Mouse (Mus musculus) lung, embryonic 14.5 days (tissue): ENCODE results near the gene Slc25a35. TPM values are rescaled to one million over a fixed set of nuclear protein-coding genes. Genes with fewer than 3 reads are reported as not detected.
"Not testable (repeated sequence)": the region's sequence is repeated elsewhere in the genome, so short reads cannot be mapped to it uniquely, and the experiment has no call there.

Experiments used
- ATAC-seq: fragments of 200-750 bp; cut with Nextera tagmentation; 2 replicates; pipeline ENCODE4 v1.8.0; 2017; ENCODE audit warnings: mild to moderate bottlenecking, moderate TSS enrichment, moderate library complexity; ENCODE audit not compliant: insufficient read depth
- DNase-seq: peaks from one replicate; pipeline ENCODE4 v3.0.0-alpha.2; 2015
- H3K27ac ChIP-seq: fragments of 300-500 bp; sonication (generic); 2 replicates; pipeline ENCODE4 v1.5.1; 2014; ENCODE audit warnings: low read depth, mild to moderate bottlenecking, moderate library complexity
- H3K27me3 ChIP-seq: fragments of 300-500 bp; sonication (generic); 2 replicates; pipeline ENCODE4 v1.6.1; 2014; ENCODE audit warnings: low read length, control low read depth; ENCODE audit not compliant: insufficient read depth
- H3K36me3 ChIP-seq: fragments of 300-500 bp; sonication (generic); 2 replicates; pipeline ENCODE4 v1.6.1; 2014; ENCODE audit warnings: control low read depth; ENCODE audit not compliant: insufficient read depth
- H3K4me1 ChIP-seq: fragments of 300-500 bp; sonication (generic); 2 replicates; pipeline ENCODE4 v1.6.1; 2014; ENCODE audit warnings: antibody characterized with exemption, control low read depth; ENCODE audit not compliant: insufficient read depth
- H3K4me2 ChIP-seq: fragments of 300-500 bp; sonication (generic); 2 replicates; pipeline ENCODE4 v1.6.1; 2014; ENCODE audit warnings: mild to moderate bottlenecking
- H3K4me3 ChIP-seq: fragments of 300-500 bp; sonication (generic); 2 replicates; pipeline ENCODE4 v1.5.1; 2014; ENCODE audit warnings: low read depth, low read length
- H3K9ac ChIP-seq: fragments of 300-500 bp; sonication (generic); 2 replicates; pipeline ENCODE4 v1.6.1; 2014
- H3K9me3 ChIP-seq: fragments of 300-500 bp; sonication (generic); 2 replicates; pipeline ENCODE4 v1.6.1; 2016; ENCODE audit warnings: low read depth, low read length, control low read depth
- CTCF ChIP-seq: IDR thresholded peaks from 2 replicates; pipeline ENCODE4 v1.5.1; 2016; ENCODE audit warnings: antibody characterized with exemption, low read depth
- WGBS: fragments of 180-500 bp; shearing (Covaris S2); extraction: QIAGEN DNeasy Blood & Tissue Kit; methylation state at CpG from one replicate; pipeline ENCODE4 v1.1.7; 2014; 5-methylcytosine and 5-hydroxymethylcytosine counted together
- polyA plus RNA-seq: library from polyadenylated mRNA; unstranded; fragments of >200 nt; fragmentation: Nextera tagmentation; extraction: Ambion mirVana; gene quantifications from 2 replicates; pipeline ENCODE4 v1.2.1, GENCODE M21; 2014

Slc25a35 gene
- polyA plus RNA-seq, 1 experiment from 2014 or later, result 3.9 TPM

DNA sequence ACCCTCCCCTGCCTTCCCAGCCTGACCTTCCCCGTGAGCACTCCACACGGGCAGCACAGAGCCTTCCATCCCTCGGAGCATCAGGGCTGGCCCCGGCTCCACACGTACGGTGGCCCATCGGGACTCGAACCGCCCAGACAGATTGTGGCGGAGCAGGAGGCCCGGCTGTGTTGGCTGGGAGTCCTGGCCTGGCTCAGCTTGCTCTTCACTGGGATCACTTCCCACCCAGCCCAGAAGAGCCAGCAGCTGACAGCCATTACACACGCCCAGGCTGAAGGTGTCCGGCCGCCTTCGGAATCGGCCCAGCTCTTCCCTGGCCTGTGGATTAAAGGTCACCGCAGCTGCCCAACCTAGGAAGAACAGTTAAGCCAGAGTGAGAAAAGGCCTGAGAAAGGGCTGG lies 20.4 kb downstream of the Slc25a35 start:
- Histone ChIP-seq H3K27ac (no peak overlapping the region), H3K9me3 (no peaks in the 10 kb centered on the region), H3K9ac (no peak overlapping the region), H3K27me3 (no peaks in the 10 kb centered on the region), H3K36me3 (peaks cover 75% of the 10 kb centered on the region), H3K4me3 (no peak overlapping the region), H3K4me2 (no peak overlapping the region), H3K4me1 (no peaks in the 10 kb centered on the region)
- DNase-seq, result peak; percentile 20
- no peak for TF ChIP-seq CTCF
- 86% methylated on average over 17 of the region's 17 CpGs for WGBS
- no peak for ATAC-seq

- Histone ChIP-seq H3K27me3 (no peaks in the 10 kb centered on the region), H3K4me1 (no peaks in the 10 kb centered on the region), H3K27ac (no peak overlapping the region), H3K9me3 (no peaks in the 10 kb centered on the region), H3K4me3 (no peak overlapping the region), H3K4me2 (no peak overlapping the region), H3K9ac (no peak overlapping the region), H3K36me3 (peaks cover 97% of the 10 kb centered on the region)
- ATAC-seq (no peak), DNase-seq (no peak)
- no peak for TF ChIP-seq CTCF
- WGBS, result 88% methylated on average over 7 of the region's 7 CpGs
Measured at GRCm38 (mm10) chr11:68993122-68993521, 25.2 kb downstream of the Slc25a35 start.

GRCm38 (mm10) chr11:68994377-68994776 lies 26.4 kb downstream of the Slc25a35 start:
- H3K9ac ChIP-seq, result no peak overlapping the region
- H3K36me3 ChIP-seq, result peaks cover 98% of the 10 kb centered on the region
- no peaks in the 10 kb centered on the region for H3K9me3 ChIP-seq
- no peaks in the 10 kb centered on the region for H3K27me3 ChIP-seq
- 0 out of 2 replicates have a peak, but pooled peaks have one; percentile 18 for TF ChIP-seq CTCF
- ATAC-seq (no peak), DNase-seq (peak; percentile 19)
- no peak overlapping the region for H3K4me2 ChIP-seq
- 95% methylated on average over 3 of the region's 3 CpGs for WGBS
- H3K4me1 ChIP-seq, result no peaks in the 10 kb centered on the region
- H3K27ac ChIP-seq, result no peak overlapping the region
- H3K4me3 ChIP-seq, result no peak overlapping the region

DNA sequence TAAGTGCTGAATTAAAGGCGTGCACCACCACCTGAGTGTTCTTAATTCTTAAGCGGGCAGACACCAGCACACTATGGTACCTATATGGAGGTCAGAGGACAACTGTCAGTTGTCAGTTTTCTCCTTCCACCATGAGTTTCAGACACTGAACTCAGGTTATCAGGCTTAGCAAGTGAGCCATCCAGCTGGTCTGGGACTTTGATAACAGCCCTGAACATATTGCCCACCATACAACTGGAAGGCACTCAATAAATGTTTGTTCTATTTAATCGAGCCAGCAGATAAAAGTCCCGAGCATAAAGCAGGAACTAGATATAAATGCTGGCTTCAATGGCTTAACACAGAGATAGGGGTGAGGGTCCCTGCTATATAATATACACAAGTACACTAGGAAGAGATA lies 29.1 kb downstream of the Slc25a35 start:
- WGBS, result 80% methylated on average over 4 of the region's 4 CpGs
- Histone ChIP-seq H3K9me3 (no peaks in the 10 kb centered on the region), H3K4me2 (no peak overlapping the region), H3K9ac (no peak overlapping the region), H3K4me3 (no peak overlapping the region), H3K36me3 (peaks cover 98% of the 10 kb centered on the region), H3K27ac (no peak overlapping the region), H3K4me1 (no peaks in the 10 kb centered on the region), H3K27me3 (no peaks in the 10 kb centered on the region)
- ATAC-seq (no peak), DNase-seq (no peak)
- TF ChIP-seq CTCF, result no peak

GRCm38 (mm10) chr11:69002782-69003181 lies 34.9 kb downstream of the Slc25a35 start:
- DNase-seq, H3K9me3 ChIP-seq, H3K4me2 ChIP-seq, H3K27me3 ChIP-seq, ATAC-seq, H3K4me3 ChIP-seq, H3K27ac ChIP-seq, H3K4me1 ChIP-seq, H3K9ac ChIP-seq: not testable (repeated sequence)
- WGBS, result 91% methylated on average over 4 of the region's 4 CpGs
- H3K36me3 ChIP-seq, result peaks cover 56% of the 10 kb centered on the region

GRCm38 (mm10) chr11:69003592-69003991 lies 35.7 kb downstream of the Slc25a35 start:
- H3K9me3 ChIP-seq, result no peaks in the 10 kb centered on the region
- H3K9ac ChIP-seq, result no peak overlapping the region
- DNase-seq, result peak; percentile 48
- no peak overlapping the region for H3K27ac ChIP-seq
- 0 out of 2 replicates have a peak, but pooled peaks have one; percentile 29 for TF ChIP-seq CTCF
- no peak for ATAC-seq
- peaks cover 48% of the 10 kb centered on the region for H3K36me3 ChIP-seq
- H3K4me3 ChIP-seq, result no peak overlapping the region
- no peak overlapping the region for H3K4me2 ChIP-seq
- H3K4me1 ChIP-seq, result no peaks in the 10 kb centered on the region
- 55% methylated on average over 4 of the region's 4 CpGs for WGBS
- H3K27me3 ChIP-seq, result no peaks in the 10 kb centered on the region

GRCm38 (mm10) chr11:69005193-69005592 lies 37.3 kb downstream of the Slc25a35 start:
- no peak for DNase-seq
- WGBS, result 88% methylated on average over 7 of the region's 7 CpGs
- Histone ChIP-seq H3K9ac (no peak overlapping the region), H3K27me3 (no peaks in the 10 kb centered on the region), H3K9me3 (no peaks in the 10 kb centered on the region), H3K36me3 (peaks cover 32% of the 10 kb centered on the region), H3K4me2 (no peak overlapping the region), H3K4me3 (no peak overlapping the region), H3K27ac (no peak overlapping the region), H3K4me1 (no peaks in the 10 kb centered on the region)
- no peak for TF ChIP-seq CTCF
- ATAC-seq, result no peak

DNA sequence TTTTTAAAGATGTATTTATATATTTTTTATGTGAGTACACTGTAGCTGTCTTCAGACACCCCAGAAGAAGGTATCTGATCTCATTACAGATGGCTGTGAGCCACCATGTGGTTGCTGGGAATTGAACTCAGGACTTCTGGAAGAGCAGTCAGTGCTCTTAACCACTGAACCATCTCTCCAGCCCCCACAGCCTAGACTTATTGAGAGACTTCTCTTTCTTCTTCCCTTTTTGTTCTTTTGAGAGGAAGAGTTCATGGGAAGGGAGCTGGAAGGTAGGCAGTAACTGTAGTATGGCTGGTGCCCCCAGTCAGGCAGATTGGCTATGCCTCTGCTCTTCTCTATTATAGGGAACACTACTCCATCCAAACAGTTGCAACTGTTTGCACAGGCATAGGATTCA lies 38.6 kb downstream of the Slc25a35 start:
- H3K4me2 ChIP-seq, H3K27ac ChIP-seq, H3K9me3 ChIP-seq, H3K4me3 ChIP-seq, H3K4me1 ChIP-seq, H3K27me3 ChIP-seq, DNase-seq, H3K9ac ChIP-seq, ATAC-seq: not testable (repeated sequence)
- peaks cover 18% of the 10 kb centered on the region for H3K36me3 ChIP-seq
